Mouse (Mus musculus) olfactory bulb, adult 2 months (tissue): ENCODE measurements at regions not wholly inside any gene's neighbourhood (a gene's known extent, or its start where the extent isn't known, plus 50 kb on each side); places are given as distances from the start of the nearest gene placed in this dataset.

ENCODE experiments used
- CTCF ChIP-seq: fragments of 200-500 bp; IDR thresholded peaks from 2 replicates; pipeline ENCODE4 v1.5.1; 2012; ENCODE audit warnings: low read depth, mild to moderate bottlenecking, low read length, moderate library complexity; ENCODE audit not compliant: insufficient read depth
- POLR2A ChIP-seq: fragments of 200-500 bp; IDR thresholded peaks from 2 replicates; pipeline ENCODE4 v1.6.1; 2012; ENCODE audit warnings: mild to moderate bottlenecking, low read depth, low read length, moderate library complexity; ENCODE audit not compliant: insufficient read depth

DNA sequence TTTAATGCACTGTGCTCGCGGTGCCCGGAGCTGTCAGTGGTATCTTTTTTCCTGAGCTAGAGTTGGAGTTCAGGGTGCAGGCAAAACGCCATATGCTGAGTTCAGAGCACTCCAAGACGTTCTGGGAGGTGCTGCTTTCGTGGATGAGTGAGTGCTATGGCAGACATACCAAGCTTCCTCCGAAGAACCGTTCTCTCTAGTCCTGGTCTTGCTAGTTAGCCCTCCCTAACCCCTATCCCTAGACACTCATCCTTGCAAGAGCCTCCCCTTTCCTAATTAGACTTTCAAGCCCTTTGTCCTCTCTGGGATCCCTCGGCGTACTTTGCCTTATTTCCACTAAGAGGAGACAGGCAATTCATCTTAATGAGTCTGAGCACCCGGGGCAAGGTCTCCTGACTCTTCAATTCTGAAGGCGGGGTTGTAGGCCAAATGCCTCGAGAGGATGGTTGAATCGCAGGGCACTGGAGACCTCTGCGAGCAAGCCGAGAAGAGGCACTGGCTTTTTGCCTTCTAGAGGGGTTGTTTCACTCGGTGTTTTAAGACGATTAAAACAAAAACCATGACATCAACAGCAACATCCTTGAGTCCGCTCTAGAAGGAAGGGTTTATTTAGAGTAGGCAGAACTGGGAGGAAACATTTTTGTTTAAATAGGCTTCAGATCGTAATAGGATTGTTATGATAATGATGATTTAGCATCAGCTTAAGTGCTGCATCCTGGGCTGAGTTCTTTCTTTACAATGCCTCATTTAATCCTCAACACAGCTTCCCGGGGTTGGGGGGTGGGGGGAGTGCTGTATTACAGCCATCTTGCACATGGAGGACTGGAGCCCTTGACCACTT, 243.6 kb downstream of the Ndfip2 start:
- TF ChIP-seq POLR2A (no peak), CTCF (no peak)
